Mouse (Mus musculus): ENCODE results near the gene Agrp.

DNA sequence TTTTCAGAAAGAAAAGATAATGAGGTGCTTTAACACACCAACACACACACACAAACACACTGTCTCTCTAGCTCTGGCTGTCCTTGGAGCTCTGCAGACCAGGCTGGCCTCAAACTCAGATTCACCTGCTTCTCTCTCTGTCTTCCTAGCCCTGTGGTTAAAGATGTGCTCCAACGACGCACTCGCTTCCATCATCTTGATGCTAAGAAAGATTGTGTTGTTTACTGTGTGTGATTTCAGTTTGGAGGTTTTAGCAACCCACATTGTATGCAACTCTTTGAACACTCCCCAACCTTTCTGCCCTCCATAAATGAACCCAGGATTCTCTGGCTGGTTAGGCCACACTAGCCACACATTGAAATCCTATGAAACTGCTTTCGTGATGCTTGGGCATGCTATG is 1.3 kb upstream of the Agrp start:
- TF ChIP-seq EP300 (IDR thresholded peaks at IDR 0.05; ENCODE audit: low read depth), result no peak
- TF ChIP-seq CTCF (IDR thresholded peaks at IDR 0.05; ENCODE audit: low read depth), result no peak

Measured in heart, postnatal 0 days (tissue).